Mouse (Mus musculus): ENCODE measurements around the gene Gm20388. TPM values are rescaled to one million over a fixed set of nuclear protein-coding genes. Genes with fewer than 3 reads are reported as not detected.

Gm20388 gene
- total RNA-seq, 2 experiments from 2014 or later: 1.3 to 8.5 TPM

GRCm38 (mm10) chr8:123108953-123109352 lies 3198.3 kb downstream of the Gm20388 start:
- DNase-seq (ENCODE audit: low spot score in 2 of 2): no peak

- peak; percentile 49 to 57 for DNase-seq (ENCODE audit: low spot score in 2 of 2)
These were observed 3200.0 kb downstream of the Gm20388 start for GRCm38 (mm10) chr8:123110649-123111048.

- no peak for DNase-seq (ENCODE audit: low spot score in 2 of 2)
These were observed 3202.3 kb downstream of the Gm20388 start for GRCm38 (mm10) chr8:123112892-123113291.

- no peak for DNase-seq (ENCODE audit: low spot score in 2 of 2)
These were observed 3203.3 kb downstream of the Gm20388 start for GRCm38 (mm10) chr8:123113908-123114469.

- DNase-seq (ENCODE audit: low spot score in 2 of 2): no peak
These were observed 3204.0 kb downstream of the Gm20388 start for GRCm38 (mm10) chr8:123114644-123115043.

- DNase-seq (ENCODE audit: low spot score in 2 of 2): no peak
These were observed 3206.6 kb downstream of the Gm20388 start, which contains the start of gene Cpne7 for GRCm38 (mm10) chr8:123117127-123117731. Gene Cpne7 (plus strand): TSS chr8:123117374.

- no peak for DNase-seq (ENCODE audit: low spot score in 2 of 2)
These were observed 3207.1 kb downstream of the Gm20388 start for GRCm38 (mm10) chr8:123117744-123118143.

- no peak for DNase-seq (ENCODE audit: low spot score in 2 of 2)
These were observed 3211.4 kb downstream of the Gm20388 start for GRCm38 (mm10) chr8:123122059-123122458.

- no peak for DNase-seq (ENCODE audit: low spot score in 2 of 2)
These were observed 3212.0 kb downstream of the Gm20388 start for GRCm38 (mm10) chr8:123122670-123123069.

- no peak for DNase-seq (ENCODE audit: low spot score in 2 of 2)
These were observed 3215.7 kb downstream of the Gm20388 start for GRCm38 (mm10) chr8:123126193-123126816.

GRCm38 (mm10) chr8:123131041-123131440 lies 3220.4 kb downstream of the Gm20388 start:
- DNase-seq (ENCODE audit: low spot score in 2 of 2): no peak

GRCm38 (mm10) chr8:123132953-123133352 lies 3222.3 kb downstream of the Gm20388 start:
- no peak for DNase-seq (ENCODE audit: low spot score in 2 of 2)

- DNase-seq (ENCODE audit: low spot score in 2 of 2): no peak
These were observed 3223.6 kb downstream of the Gm20388 start for GRCm38 (mm10) chr8:123134149-123134713.

- DNase-seq (ENCODE audit: low spot score in 2 of 2): no peak
These were observed 3224.8 kb downstream of the Gm20388 start for GRCm38 (mm10) chr8:123135406-123135805.

GRCm38 (mm10) chr8:123135806-123136205 lies 3225.2 kb downstream of the Gm20388 start:
- DNase-seq (ENCODE audit: low spot score in 2 of 2): no peak

GRCm38 (mm10) chr8:123136287-123136686 lies 3225.6 kb downstream of the Gm20388 start:
- no peak for DNase-seq (ENCODE audit: low spot score in 2 of 2)

- DNase-seq (ENCODE audit: low spot score in 2 of 2): no peak
These were observed 3227.0 kb downstream of the Gm20388 start for GRCm38 (mm10) chr8:123137645-123138077.

- no peak for DNase-seq (ENCODE audit: low spot score in 2 of 2)
These were observed 3228.1 kb downstream of the Gm20388 start for GRCm38 (mm10) chr8:123138741-123139140.

- peak; percentile 58 to 87 for DNase-seq (ENCODE audit: low spot score in 2 of 2)
These were observed 3231.3 kb downstream of the Gm20388 start for GRCm38 (mm10) chr8:123141741-123142462.

- DNase-seq (ENCODE audit: low spot score in 2 of 2): peak in 1 of 2 experiments; percentile 44
These were observed 3234.6 kb downstream of the Gm20388 start for GRCm38 (mm10) chr8:123145279-123145678.

- DNase-seq (ENCODE audit: low spot score in 2 of 2): no peak
These were observed 3235.7 kb downstream of the Gm20388 start for GRCm38 (mm10) chr8:123146390-123146789.

All from adrenal gland, adult 18-20 months (tissue).